Mouse (Mus musculus) kidney, adult 8-10 months (tissue): ENCODE results near the gene Atg4b.
A peak's percentile ranks its signal among the peaks of the same experiment; 100 is the strongest.
"Not testable (repeated sequence)": the region's sequence is repeated elsewhere in the genome, so short reads cannot be mapped to it uniquely, and the experiment has no call there.

Experiments used
- DNase-seq, 2 experiments: peaks; one replicate each; pipeline ENCODE4 v3.0.0; 2022

Gene Atg4b

GRCm38 (mm10) chr1:93824609-93825008 is 73.3 kb downstream of the Atg4b start, which contains the start of gene D2hgdh:
D2hgdh (plus strand) TSS chr1:93824909.
- no peak for DNase-seq

GRCm38 (mm10) chr1:93825105-93825674 is 73.9 kb downstream of the Atg4b start:
- peak; percentile 96 for DNase-seq

- no peak for DNase-seq
Measured at GRCm38 (mm10) chr1:93825771-93826539, 74.7 kb downstream of the Atg4b start.

DNA sequence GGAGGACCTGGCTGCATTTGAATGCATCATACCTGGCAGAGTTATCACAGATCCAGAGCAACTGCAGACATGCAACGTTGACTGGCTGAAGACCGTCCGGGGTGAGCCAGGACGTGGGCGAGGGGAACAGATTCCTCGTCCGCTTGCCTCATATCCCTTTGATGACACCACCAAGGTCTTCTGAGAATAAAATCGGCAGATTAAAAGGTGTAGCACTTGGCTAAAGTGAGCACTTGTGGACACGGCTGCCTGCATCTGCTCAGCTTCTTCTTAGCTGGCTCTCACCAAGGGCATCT is 75.2 kb downstream of the Atg4b start:
- no peak for DNase-seq

- DNase-seq: not testable (repeated sequence)
Measured at GRCm38 (mm10) chr1:93832754-93833360, 81.6 kb downstream of the Atg4b start.

GRCm38 (mm10) chr1:93834671-93835150 is 83.4 kb downstream of the Atg4b start:
- no peak for DNase-seq

GRCm38 (mm10) chr1:93835211-93835610 is 83.9 kb downstream of the Atg4b start:
- DNase-seq: no peak

DNA sequence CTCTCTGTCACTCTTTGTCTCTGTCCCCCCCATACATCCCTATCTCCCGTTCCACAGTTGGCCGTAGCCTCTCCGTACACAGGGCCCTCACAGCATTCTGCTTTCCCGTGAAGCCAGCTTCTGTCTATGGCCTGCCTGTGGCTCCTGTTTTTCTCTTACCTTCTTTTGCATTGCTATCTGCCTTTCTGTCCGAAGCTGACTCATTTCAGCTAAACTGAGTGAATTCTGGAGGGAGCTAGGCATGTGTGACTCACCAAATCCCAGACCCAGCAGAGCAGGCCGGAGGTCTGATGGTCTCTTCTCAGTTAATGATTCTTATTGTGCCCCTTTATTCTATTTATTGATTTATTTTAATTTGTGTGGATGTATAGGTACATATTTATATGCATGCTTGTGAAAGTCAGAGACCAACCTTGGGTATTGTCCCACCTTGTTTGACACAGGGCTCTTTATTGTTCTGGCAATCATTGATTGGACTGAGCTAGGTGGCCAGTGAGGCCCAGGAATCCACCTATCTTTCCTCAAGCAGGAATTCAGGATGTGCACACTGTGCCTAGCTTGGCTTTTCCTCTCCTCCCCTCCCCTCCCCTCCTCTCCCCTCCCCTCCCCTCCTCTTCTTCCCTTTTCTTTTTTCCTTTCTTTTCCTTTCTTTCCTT is 84.7 kb downstream of the Atg4b start:
- DNase-seq: no peak

DNA sequence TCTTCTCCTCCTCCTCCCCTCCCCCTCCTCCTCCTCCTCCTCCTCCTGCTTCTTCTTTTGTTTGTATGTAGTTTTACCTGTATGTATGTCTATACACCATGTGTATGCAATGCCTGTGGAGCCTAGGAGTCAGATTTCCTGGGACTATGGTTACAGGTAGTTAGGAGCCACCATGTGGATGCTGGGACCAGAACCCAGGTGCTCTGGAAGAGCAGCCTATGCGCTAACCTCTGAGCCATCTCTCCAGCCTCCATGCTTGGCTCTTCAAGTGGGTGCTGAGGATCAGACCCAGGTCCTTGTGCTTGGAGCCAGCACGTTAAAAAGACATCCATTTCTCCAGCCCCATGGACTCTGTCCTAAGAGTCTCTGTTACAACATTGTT is 85.2 kb downstream of the Atg4b start:
- no peak for DNase-seq

DNA sequence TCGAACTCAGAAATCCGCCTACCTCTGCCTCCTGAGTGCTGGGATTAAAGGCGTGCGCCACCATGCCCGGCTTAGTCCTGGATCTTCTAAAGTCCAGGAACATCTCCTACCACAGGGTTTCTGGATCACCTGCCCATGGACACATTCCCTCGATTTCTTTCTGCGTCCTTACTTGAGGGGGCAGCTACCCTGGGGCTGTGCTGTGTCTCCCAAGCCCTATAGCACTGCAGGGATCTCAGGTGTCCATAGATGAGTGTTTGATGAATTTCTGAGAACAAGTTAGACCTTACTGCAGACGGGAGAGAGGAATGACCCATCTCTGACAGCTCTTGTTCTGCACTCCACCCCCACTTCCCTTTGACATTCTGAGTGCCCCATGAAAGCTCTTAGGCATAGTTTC is 86.0 kb downstream of the Atg4b start:
- no peak for DNase-seq

DNA sequence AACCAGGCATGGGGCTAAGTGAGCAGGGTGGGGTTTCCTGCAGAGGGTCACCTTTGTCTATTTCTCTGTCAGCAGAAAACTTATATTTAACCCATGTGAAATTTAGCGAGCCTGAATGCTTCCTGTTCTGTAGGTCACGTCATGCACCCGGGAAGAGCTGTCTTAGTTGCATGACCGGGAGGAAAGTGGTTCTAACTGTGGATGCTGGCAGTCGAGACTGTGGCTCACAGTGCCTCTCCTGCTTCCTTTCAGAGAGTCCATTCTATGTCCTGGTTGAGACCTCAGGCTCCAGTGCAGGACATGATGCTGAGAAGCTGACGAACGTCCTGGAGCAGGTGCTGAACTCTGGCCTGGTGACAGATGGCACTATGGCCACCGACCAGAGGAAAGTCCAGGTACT is 87.3 kb downstream of the Atg4b start:
- not testable (repeated sequence) for DNase-seq
